Mouse (Mus musculus): ENCODE data around the gene Fbxw21.

DNA sequence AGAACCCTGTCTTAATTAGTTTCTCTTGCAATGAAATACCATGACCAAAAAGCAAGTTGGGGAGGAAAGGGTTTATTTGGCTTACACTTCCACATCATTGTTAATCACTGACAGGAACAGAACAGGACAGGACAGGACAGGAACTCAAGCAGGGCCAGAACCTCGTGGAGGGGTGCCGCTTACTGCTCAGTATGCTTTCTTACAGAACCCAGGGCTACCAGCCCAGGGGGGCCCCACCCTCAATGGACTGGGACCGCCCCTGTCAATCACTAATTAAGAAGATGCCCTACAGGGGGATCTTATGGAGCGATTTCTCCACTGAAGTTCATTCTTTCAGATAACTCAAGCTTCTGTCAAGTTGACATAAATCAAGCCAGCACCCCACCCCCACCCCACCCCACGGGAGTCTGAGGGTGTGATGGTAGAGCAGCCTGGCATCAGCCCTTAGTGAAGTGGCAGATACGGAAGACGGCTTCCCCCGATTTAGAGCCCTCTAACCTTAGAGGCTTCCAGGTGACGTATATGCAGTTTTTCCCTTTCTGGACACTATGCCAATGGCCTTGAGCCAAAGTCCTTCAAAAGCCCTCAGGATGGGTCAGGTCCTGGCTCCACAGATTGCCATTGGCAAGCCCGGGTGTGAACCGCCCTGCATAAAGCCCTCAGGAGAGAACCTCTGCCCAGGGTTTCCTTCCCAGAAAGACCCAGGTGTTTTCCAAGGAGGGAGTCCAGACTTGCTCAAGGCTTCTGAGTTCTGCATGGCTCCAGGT lies 67.9 kb downstream of the Fbxw21 start:
- no peak for TF ChIP-seq CTCF (IDR thresholded peaks at IDR 0.05; ENCODE audit: borderline replicate concordance, insufficient read depth, low read length)
- TF ChIP-seq POLR2A (IDR thresholded peaks at IDR 0.05; ENCODE audit: low read depth, low read length) = no peak; the same call in 1 of the 2 replicates

Data from embryonic fibroblast, embryonic 13.5 days (primary cell).